Mouse (Mus musculus) heart, embryonic 10.5 days (tissue): Measurements from ENCODE around the gene Tbx6. TPM values are rescaled to one million over a fixed set of nuclear protein-coding genes. Genes with fewer than 3 reads are reported as not detected.
A peak's percentile ranks its signal among the peaks of the same experiment; 100 is the strongest.

Experiments
- DNase-seq: peaks from one replicate; pipeline ENCODE4 v3.0.0-alpha.2; 2017; ENCODE audit warnings: low spot score
- H3K27ac ChIP-seq: fragments of 300-500 bp; sonication (generic); 2 replicates; pipeline ENCODE4 v1.5.1; 2016; ENCODE audit warnings: mild to moderate bottlenecking
- H3K27me3 ChIP-seq: fragments of 300-500 bp; sonication (generic); 2 replicates; pipeline ENCODE4 v1.6.1; 2016; ENCODE audit warnings: mild to moderate bottlenecking; ENCODE audit not compliant: poor library complexity, insufficient read depth, severe bottlenecking
- H3K36me3 ChIP-seq: fragments of 300-500 bp; sonication (generic); 2 replicates; pipeline ENCODE4 v1.6.1; 2016; ENCODE audit warnings: mild to moderate bottlenecking, moderate library complexity
- H3K4me1 ChIP-seq: fragments of 300-500 bp; sonication (generic); 2 replicates; pipeline ENCODE4 v1.6.1; 2016; ENCODE audit warnings: mild to moderate bottlenecking
- H3K4me3 ChIP-seq: fragments of 300-500 bp; sonication (generic); 2 replicates; pipeline ENCODE4 v1.5.1; 2016; ENCODE audit warnings: mild to moderate bottlenecking, moderate library complexity
- H3K9me3 ChIP-seq: fragments of 300-500 bp; sonication (generic); 2 replicates; pipeline ENCODE4 v1.6.1; 2016; ENCODE audit warnings: mild to moderate bottlenecking, moderate library complexity
- WGBS: fragments of 180-500 bp; shearing (Covaris S2); methylation state at CpG from one replicate; pipeline ENCODE4 v1.1.7; 2016; 5-methylcytosine and 5-hydroxymethylcytosine counted together
- polyA plus RNA-seq: library from polyadenylated mRNA; unstranded; fragments of >200 nt; fragmentation: Nextera tagmentation; extraction: Ambion mirVana; gene quantifications from 2 replicates; pipeline ENCODE4 v1.2.1, GENCODE M21; 2016

Gene Tbx6
- polyA plus RNA-seq, 1 experiment from 2014 or later, result 0.53 TPM

- Histone ChIP-seq H3K9me3 (no peaks in the 10 kb centered on the region), H3K4me1 (peaks cover 23% of the 10 kb centered on the region), H3K36me3 (peaks cover 69% of the 10 kb centered on the region), H3K4me3 (no peak overlapping the region), H3K27ac (no peak overlapping the region), H3K27me3 (no peaks in the 10 kb centered on the region)
- no peak for DNase-seq
- WGBS, result 92% methylated on average over 4 of the region's 4 CpGs
These were observed 7.9 kb downstream of the Tbx6 start for GRCm38 (mm10) chr7:126789141-126789540.

- Histone ChIP-seq H3K27ac (peak within 1 kb of the TSS; percentile 97), H3K27me3 (no peaks in the 10 kb centered on the region), H3K36me3 (peaks cover 70% of the 10 kb centered on the region), H3K4me3 (peak within 1 kb of the TSS; percentile 95), H3K9me3 (no peaks in the 10 kb centered on the region), H3K4me1 (peaks cover 37% of the 10 kb centered on the region)
- peak; percentile 99 for DNase-seq
- under 1% methylated on average over 75 of the region's 83 CpGs for WGBS
These were observed 10.8 kb downstream of the Tbx6 start, which contains the start of gene Ppp4c for GRCm38 (mm10) chr7:126791851-126792720. Gene Ppp4c (minus strand): TSS chr7:126792496.

DNA sequence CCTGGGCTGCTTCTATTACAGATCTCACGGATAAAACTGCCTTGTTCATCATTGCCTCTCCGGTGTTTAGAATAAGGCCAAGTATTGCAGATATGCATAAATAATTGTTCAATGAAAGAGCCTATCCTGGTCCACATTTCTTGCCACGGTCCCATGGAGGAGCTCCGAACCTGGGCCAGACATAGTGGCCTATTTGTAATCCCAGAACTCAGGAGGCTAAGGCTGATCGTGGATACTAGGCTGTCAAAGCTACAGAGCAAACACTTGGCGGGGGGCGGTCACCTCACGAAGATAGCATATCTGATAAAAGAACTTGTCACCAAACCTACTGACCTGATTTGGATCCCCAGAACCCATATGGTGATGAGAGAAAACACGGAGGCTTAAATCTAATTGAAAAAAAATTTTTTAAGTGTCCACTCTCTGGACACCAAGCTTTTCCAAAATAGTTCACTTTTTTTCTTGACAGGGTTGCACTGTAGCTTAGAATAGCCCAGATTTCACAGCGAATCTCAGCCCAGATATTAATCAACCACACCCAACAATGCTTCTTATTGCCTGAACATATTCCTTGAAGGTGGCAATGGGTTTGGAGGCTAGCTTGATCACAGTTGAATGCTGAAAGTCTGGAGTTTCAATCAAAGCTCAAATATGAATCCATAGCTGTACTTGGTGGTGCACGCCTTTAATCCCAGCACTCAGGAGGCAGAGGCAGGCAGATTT is 11.6 kb downstream of the Tbx6 start:
- H3K27me3 ChIP-seq, result no peaks in the 10 kb centered on the region
- H3K4me3 ChIP-seq, result peak overlapping the region; percentile 95
- H3K4me1 ChIP-seq, result peaks cover 45% of the 10 kb centered on the region
- peaks cover 70% of the 10 kb centered on the region for H3K36me3 ChIP-seq
- DNase-seq, result no peak
- no peaks in the 10 kb centered on the region for H3K9me3 ChIP-seq
- peak overlapping the region; percentile 97 for H3K27ac ChIP-seq
- 19% methylated on average over 11 of the region's 11 CpGs for WGBS

GRCm38 (mm10) chr7:126793456-126794270 is 12.4 kb downstream of the Tbx6 start:
- no peak for DNase-seq
- Histone ChIP-seq H3K4me1 (peaks cover 48% of the 10 kb centered on the region), H3K27ac (no peak overlapping the region), H3K27me3 (no peaks in the 10 kb centered on the region), H3K9me3 (no peaks in the 10 kb centered on the region), H3K36me3 (peaks cover 65% of the 10 kb centered on the region), H3K4me3 (peak overlapping the region; percentile 95)
- 70% methylated on average over 4 of the region's 4 CpGs for WGBS

GRCm38 (mm10) chr7:126794271-126794605 is 13.0 kb downstream of the Tbx6 start:
- peaks cover 59% of the 10 kb centered on the region for H3K36me3 ChIP-seq
- no peaks in the 10 kb centered on the region for H3K27me3 ChIP-seq
- no peak overlapping the region for H3K4me3 ChIP-seq
- no peak overlapping the region for H3K27ac ChIP-seq
- no peaks in the 10 kb centered on the region for H3K9me3 ChIP-seq
- 57% methylated on average over 4 of the region's 4 CpGs for WGBS
- peaks cover 48% of the 10 kb centered on the region for H3K4me1 ChIP-seq
- DNase-seq, result no peak

- Histone ChIP-seq H3K27me3 (no peaks in the 10 kb centered on the region), H3K36me3 (peaks cover 45% of the 10 kb centered on the region), H3K9me3 (no peaks in the 10 kb centered on the region), H3K27ac (peak overlapping the region; percentile 56; the same call in 1 of the 2 replicates), H3K4me1 (peaks cover 56% of the 10 kb centered on the region), H3K4me3 (peak overlapping the region; percentile 94)
- 83% methylated on average over 16 of the region's 16 CpGs for WGBS
- DNase-seq, result no peak
These were observed 14.4 kb downstream of the Tbx6 start for GRCm38 (mm10) chr7:126795387-126796317.

- Histone ChIP-seq H3K4me1 (peaks cover 53% of the 10 kb centered on the region), H3K27ac (peak overlapping the region; percentile 56; the same call in 1 of the 2 replicates), H3K36me3 (peaks cover 44% of the 10 kb centered on the region), H3K9me3 (no peaks in the 10 kb centered on the region), H3K4me3 (peak overlapping the region; percentile 94), H3K27me3 (no peaks in the 10 kb centered on the region)
- DNase-seq, result no peak
- WGBS, result 78% methylated on average over 8 of the region's 8 CpGs
These were observed 15.2 kb downstream of the Tbx6 start for GRCm38 (mm10) chr7:126796350-126796932.

GRCm38 (mm10) chr7:126797411-126798126 is 16.3 kb downstream of the Tbx6 start, which contains the start of gene Fam57b:
Gene Fam57b (plus strand): TSS chr7:126797668.
- H3K27ac ChIP-seq, result peak within 1 kb of the TSS; percentile 99
- no peaks in the 10 kb centered on the region for H3K9me3 ChIP-seq
- 17% methylated on average over 21 of the region's 21 CpGs for WGBS
- no peak for DNase-seq
- no peaks in the 10 kb centered on the region for H3K27me3 ChIP-seq
- H3K4me3 ChIP-seq, result peak within 1 kb of the TSS; percentile 94
- H3K4me1 ChIP-seq, result peaks cover 52% of the 10 kb centered on the region
- H3K36me3 ChIP-seq, result peaks cover 47% of the 10 kb centered on the region

GRCm38 (mm10) chr7:126798127-126799049 is 17.1 kb downstream of the Tbx6 start:
- Histone ChIP-seq H3K27ac (peak overlapping the region; percentile 99), H3K4me3 (peak overlapping the region; percentile 94), H3K4me1 (peaks cover 50% of the 10 kb centered on the region), H3K9me3 (no peaks in the 10 kb centered on the region), H3K27me3 (no peaks in the 10 kb centered on the region), H3K36me3 (peaks cover 53% of the 10 kb centered on the region)
- under 1% methylated on average over 40 of the region's 40 CpGs for WGBS
- DNase-seq, result no peak

GRCm38 (mm10) chr7:126799050-126799467 is 17.8 kb downstream of the Tbx6 start:
- under 1% methylated on average over 35 of the region's 36 CpGs for WGBS

More at GRCm38 (mm10) chr7:126799050-126799467, 17.8 kb downstream of the Tbx6 start:
- Histone ChIP-seq H3K27me3 (no peaks in the 10 kb centered on the region), H3K4me3 (peak overlapping the region; percentile 94), H3K4me1 (peaks cover 50% of the 10 kb centered on the region), H3K9me3 (no peaks in the 10 kb centered on the region), H3K36me3 (peaks cover 53% of the 10 kb centered on the region), H3K27ac (peak overlapping the region; percentile 99)
- DNase-seq, result peak; percentile 99
